9 mouse cellular contexts compared by ENCODE assay signal in genomic region chr8:92460129-92460953, GRCm38 (mm10).
DNase-seq lines count a peak whose midpoint lies in the region; ATAC-seq and TF ChIP-seq lines count a peak whose summit lies in the region.
"Had no signal": no experiment of that assay in that cellular context is flagged by ENCODE, and none has a peak within 500 bp of the region (broad histone marks: within the 10 kb centered on the region; RNA-seq: fewer than 3 reads in every experiment).

No protein-coding gene starts in this region.

- no peaks in the 10 kb centered on the region for H3K9me3 ChIP-seq in embryonic facial prominence, embryonic 13.5 days
- no peaks in the 10 kb centered on the region for H3K9me3 ChIP-seq in intestine, embryonic 14.5 days (ENCODE audit: control insufficient read depth, low read length)
- no peaks in the 10 kb centered on the region for H3K9me3 ChIP-seq in lung, postnatal 0 days (ENCODE audit: low read length)

- peak; percentile 30 for TF ChIP-seq CTCF in lung, postnatal 0 days (IDR thresholded peaks at IDR 0.05)

- peak overlapping the region; percentile 60 for H3K4me3 ChIP-seq in embryonic facial prominence, embryonic 13.5 days
- H3K4me3 ChIP-seq in intestine, embryonic 14.5 days (ENCODE audit: low read depth, low read length) = peak overlapping the region; percentile 52
- peak overlapping the region; percentile 39 for H3K4me3 ChIP-seq in lung, postnatal 0 days (ENCODE audit: low read depth, low read length)

- no peaks in the 10 kb centered on the region for H3K36me3 ChIP-seq in embryonic facial prominence, embryonic 13.5 days
- no peaks in the 10 kb centered on the region for H3K36me3 ChIP-seq in intestine, embryonic 14.5 days (ENCODE audit: control insufficient read depth, insufficient read depth, low read length)
- H3K36me3 ChIP-seq in lung, postnatal 0 days (ENCODE audit: insufficient read depth, low read length) = no peaks in the 10 kb centered on the region

- H3K9ac ChIP-seq in embryonic facial prominence, embryonic 13.5 days = peak overlapping the region; percentile 75
- H3K9ac ChIP-seq in intestine, embryonic 14.5 days (ENCODE audit: low read length) = peak overlapping the region; percentile 37
- no peak overlapping the region for H3K9ac ChIP-seq in lung, postnatal 0 days (replicated peaks; ENCODE audit: low read depth)

- peaks cover 4% of the 10 kb centered on the region; the same call in 1 of the 2 replicates for H3K4me1 ChIP-seq in embryonic facial prominence, embryonic 13.5 days
- H3K4me1 ChIP-seq in intestine, embryonic 14.5 days (replicated peaks; ENCODE audit: control insufficient read depth, insufficient read depth, low read length) = peaks cover 4% of the 10 kb centered on the region; the same call in 1 of the 2 replicates
- no peaks in the 10 kb centered on the region for H3K4me1 ChIP-seq in lung, postnatal 0 days (ENCODE audit: insufficient read depth, low read depth, low read length)

- no peak overlapping the region for H3K27ac ChIP-seq in embryonic facial prominence, embryonic 13.5 days
- no peak overlapping the region for H3K27ac ChIP-seq in intestine, embryonic 14.5 days (ENCODE audit: low read depth)
- H3K27ac ChIP-seq in lung, postnatal 0 days (ENCODE audit: low read length) = no peak overlapping the region
- H3K27ac ChIP-seq: macrophage had no signal

- H3K4me2 ChIP-seq in embryonic facial prominence, embryonic 13.5 days = peak overlapping the region; percentile 98
- peak overlapping the region; percentile 98 for H3K4me2 ChIP-seq in intestine, embryonic 14.5 days (ENCODE audit: low read length)
- H3K4me2 ChIP-seq in lung, postnatal 0 days (replicated peaks; ENCODE audit: low read depth, low read length) = peak overlapping the region; percentile 81

- peak; percentile 27 to 39 for DNase-seq in layer of hippocampus, postnatal 10 days (ENCODE audit: low spot score in 2 of 2)
- DNase-seq in layer of hippocampus, adult 9-10 months (ENCODE audit: low spot score) = no peak
- peak; percentile 70 for DNase-seq in intestine, embryonic 14.5 days (ENCODE audit: low spot score)
- peak; percentile 31 for DNase-seq in lung, postnatal 0 days (ENCODE audit: low spot score)
- peak; percentile 56 for DNase-seq in right cerebral cortex, postnatal 4 days

- ATAC-seq in embryonic facial prominence, embryonic 13.5 days (ENCODE audit: insufficient number of reproducible peaks, insufficient read depth, low FRiP score, low TSS enrichment, low read depth) = no peak
- no peak; the same call in 1 of the 2 replicates for ATAC-seq in intestine, embryonic 14.5 days (replicated peaks; ENCODE audit: low FRiP score, low TSS enrichment, low read depth)
- ATAC-seq in lung, postnatal 0 days = peak; percentile 77
- ATAC-seq in inflammation-experienced regulatory T-cells, adult 6 months = no peak
- no peak for ATAC-seq in cerebellum, adult (ENCODE audit: insufficient number of reproducible peaks, low FRiP score, low TSS enrichment)

- WGBS in embryonic facial prominence, embryonic 13.5 days = under 1% methylated on average over 93 of the region's 93 CpGs
- 1% methylated on average over 91 of the region's 93 CpGs for WGBS in intestine, embryonic 14.5 days
- WGBS in lung, postnatal 0 days = under 1% methylated on average over 83 of the region's 93 CpGs

- TF ChIP-seq EP300 in lung, postnatal 0 days (IDR thresholded peaks at IDR 0.05) = no peak

- peaks cover 58% of the 10 kb centered on the region for H3K27me3 ChIP-seq in embryonic facial prominence, embryonic 13.5 days
- peaks cover 51% of the 10 kb centered on the region for H3K27me3 ChIP-seq in intestine, embryonic 14.5 days (replicated peaks; ENCODE audit: control insufficient read depth, insufficient read depth, low read length)
- H3K27me3 ChIP-seq in lung, postnatal 0 days (replicated peaks; ENCODE audit: insufficient read depth, low read length) = peaks cover 25% of the 10 kb centered on the region
